Mouse (Mus musculus): ENCODE results near the gene Trappc6a. TPM values are rescaled to one million over a fixed set of nuclear protein-coding genes. Genes with fewer than 3 reads are reported as not detected.

Gene Trappc6a
- polyA plus RNA-seq, 1 experiment from 2014 or later = 82.3 TPM

- Histone ChIP-seq H3K4me3 (ENCODE audit: low read depth, low read length) (no peak overlapping the region), H3K27me3 (ENCODE audit: control insufficient read depth, insufficient read depth, low read length) (no peaks in the 10 kb centered on the region), H3K4me2 (ENCODE audit: low read depth, severe bottlenecking) (no peak overlapping the region), H3K9ac (ENCODE audit: low read length) (no peak overlapping the region), H3K27ac (replicated peaks; ENCODE audit: low read depth, low read length) (no peak overlapping the region), H3K36me3 (ENCODE audit: control insufficient read depth, insufficient read depth, low read length) (peaks cover 19% of the 10 kb centered on the region), H3K9me3 (ENCODE audit: control insufficient read depth, low read length) (no peaks in the 10 kb centered on the region), H3K4me1 (ENCODE audit: control insufficient read depth, insufficient read depth, low read length) (peaks cover 12% of the 10 kb centered on the region; the same call in 1 of the 2 replicates)
- no peak for DNase-seq (ENCODE audit: low spot score)
- no peak for ATAC-seq (ENCODE audit: insufficient number of reproducible peaks, low FRiP score, low TSS enrichment, low read depth)
- 94% methylated on average over 2 of the region's 2 CpGs for WGBS
Measured at GRCm38 (mm10) chr7:19557086-19557485, 48.9 kb downstream of the Trappc6a start.

- peaks cover 17% of the 10 kb centered on the region for H3K4me1 ChIP-seq (ENCODE audit: control insufficient read depth, insufficient read depth, low read length)
- peaks cover 16% of the 10 kb centered on the region for H3K36me3 ChIP-seq (ENCODE audit: control insufficient read depth, insufficient read depth, low read length)
- H3K27me3 ChIP-seq (ENCODE audit: control insufficient read depth, insufficient read depth, low read length) = no peaks in the 10 kb centered on the region
- no peak overlapping the region for H3K4me3 ChIP-seq (ENCODE audit: low read depth, low read length)
- no peak for DNase-seq (ENCODE audit: low spot score)
- H3K27ac ChIP-seq (replicated peaks; ENCODE audit: low read depth, low read length) = no peak overlapping the region
- WGBS = 90% methylated on average over 6 of the region's 6 CpGs
- no peak for ATAC-seq (ENCODE audit: insufficient number of reproducible peaks, low FRiP score, low TSS enrichment, low read depth)
- no peak overlapping the region for H3K4me2 ChIP-seq (ENCODE audit: low read depth, severe bottlenecking)
- H3K9ac ChIP-seq (ENCODE audit: low read length) = no peak overlapping the region
- H3K9me3 ChIP-seq (ENCODE audit: control insufficient read depth, low read length) = no peaks in the 10 kb centered on the region
Measured at GRCm38 (mm10) chr7:19557982-19558900, 50.0 kb downstream of the Trappc6a start.

DNA sequence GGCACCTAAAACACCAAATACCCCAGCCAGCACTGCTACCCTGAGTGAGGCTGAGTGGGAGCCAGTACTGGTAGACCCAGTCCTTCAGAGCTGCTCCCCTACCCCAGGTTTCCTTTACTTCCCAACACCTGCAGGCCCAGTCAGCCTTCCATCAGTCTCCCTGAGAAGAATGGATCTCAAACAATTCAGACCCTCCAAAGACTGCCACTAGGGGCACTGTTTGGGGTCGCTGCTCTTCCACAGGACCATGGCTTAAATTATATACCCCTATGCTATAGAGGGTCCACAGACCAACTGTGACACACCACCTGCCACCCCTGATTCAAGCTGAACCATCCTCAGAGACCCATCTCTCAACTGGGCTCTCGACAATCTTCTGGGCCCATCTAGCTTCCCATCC, 50.8 kb downstream of the Trappc6a start:
- Histone ChIP-seq H3K36me3 (ENCODE audit: control insufficient read depth, insufficient read depth, low read length) (peaks cover 13% of the 10 kb centered on the region), H3K4me3 (ENCODE audit: low read depth, low read length) (no peak overlapping the region), H3K27ac (replicated peaks; ENCODE audit: low read depth, low read length) (no peak overlapping the region), H3K9ac (ENCODE audit: low read length) (no peak overlapping the region), H3K9me3 (ENCODE audit: control insufficient read depth, low read length) (no peaks in the 10 kb centered on the region), H3K4me1 (ENCODE audit: control insufficient read depth, insufficient read depth, low read length) (peaks cover 17% of the 10 kb centered on the region), H3K4me2 (ENCODE audit: low read depth, severe bottlenecking) (no peak overlapping the region), H3K27me3 (ENCODE audit: control insufficient read depth, insufficient read depth, low read length) (no peaks in the 10 kb centered on the region)
- DNase-seq (ENCODE audit: low spot score) (peak; percentile 57), ATAC-seq (ENCODE audit: insufficient number of reproducible peaks, low FRiP score, low TSS enrichment, low read depth) (no peak)
- WGBS = 46% methylated on average over 2 of the region's 2 CpGs

DNA sequence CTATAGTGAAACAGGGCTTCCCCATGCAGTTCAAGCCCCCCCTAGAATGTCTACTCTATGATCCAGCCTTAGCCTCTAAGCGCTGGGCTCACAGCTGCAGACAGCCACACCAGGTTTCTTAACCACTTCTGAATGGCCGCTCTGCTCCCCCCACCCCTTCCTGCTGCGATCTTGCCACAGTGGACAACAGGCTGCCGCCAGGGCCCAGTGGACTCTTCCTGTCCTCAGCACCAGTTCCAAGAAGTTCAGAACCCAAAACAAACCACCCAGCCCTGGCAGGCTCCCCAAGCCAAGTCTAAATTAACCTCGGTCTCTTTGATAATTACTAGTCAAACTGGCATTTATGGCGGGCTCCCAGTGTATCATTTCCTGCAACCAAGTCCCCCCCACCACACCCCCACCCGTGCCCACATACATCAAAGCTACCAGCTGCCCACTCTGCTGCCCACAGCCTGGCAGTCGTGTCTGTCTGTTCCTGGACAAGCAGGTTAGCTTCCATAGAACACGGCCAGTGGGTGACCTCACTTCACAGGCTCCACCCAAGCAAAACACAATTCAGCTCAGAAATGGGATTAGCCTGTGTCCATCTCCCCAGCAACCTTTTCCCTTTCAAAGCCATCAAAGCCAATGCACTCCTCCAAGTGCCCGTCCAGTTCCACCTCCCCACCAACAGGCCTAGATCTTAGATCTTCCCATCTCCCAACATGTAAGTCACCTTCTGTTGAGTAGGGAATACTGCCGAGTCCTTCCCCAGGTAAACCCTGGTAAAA, 52.5 kb downstream of the Trappc6a start:
- DNase-seq (ENCODE audit: low spot score) (no peak), ATAC-seq (ENCODE audit: insufficient number of reproducible peaks, low FRiP score, low TSS enrichment, low read depth) (no peak)
- H3K27me3 ChIP-seq (ENCODE audit: control insufficient read depth, insufficient read depth, low read length) = no peaks in the 10 kb centered on the region
- peaks cover 17% of the 10 kb centered on the region for H3K4me1 ChIP-seq (ENCODE audit: control insufficient read depth, insufficient read depth, low read length)
- peaks cover 25% of the 10 kb centered on the region for H3K36me3 ChIP-seq (ENCODE audit: control insufficient read depth, insufficient read depth, low read length)
- peak overlapping the region; percentile 95 for H3K9ac ChIP-seq (ENCODE audit: low read length)
- peak overlapping the region; percentile 98 for H3K4me3 ChIP-seq (ENCODE audit: low read depth, low read length)
- peak overlapping the region; percentile 99 for H3K4me2 ChIP-seq (ENCODE audit: low read depth, severe bottlenecking)
- H3K9me3 ChIP-seq (ENCODE audit: control insufficient read depth, low read length) = no peaks in the 10 kb centered on the region
- H3K27ac ChIP-seq (replicated peaks; ENCODE audit: low read depth, low read length) = no peak overlapping the region
- 31% methylated on average over 11 of the region's 11 CpGs for WGBS

DNA sequence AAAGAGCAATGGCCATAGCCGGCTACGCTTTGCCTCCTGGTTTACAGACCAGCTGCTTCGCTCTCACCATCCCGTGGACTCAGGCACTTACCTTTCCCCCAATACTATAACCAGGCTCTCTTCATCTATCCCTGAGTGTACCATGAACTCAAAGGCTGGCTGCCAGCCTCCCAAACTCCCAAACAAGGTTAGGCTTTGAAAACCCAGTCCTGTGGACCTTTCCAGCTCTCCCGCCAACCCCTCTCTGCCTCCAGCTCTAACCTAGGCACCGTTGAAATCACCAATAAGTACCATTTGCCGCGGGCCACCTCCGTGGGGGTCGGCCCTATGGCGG, 53.2 kb downstream of the Trappc6a start:
- Histone ChIP-seq H3K27me3 (ENCODE audit: control insufficient read depth, insufficient read depth, low read length) (no peaks in the 10 kb centered on the region), H3K27ac (replicated peaks; ENCODE audit: low read depth, low read length) (peak overlapping the region; percentile 84; the same call in 1 of the 2 replicates), H3K9me3 (ENCODE audit: control insufficient read depth, low read length) (no peaks in the 10 kb centered on the region), H3K4me3 (ENCODE audit: low read depth, low read length) (peak overlapping the region; percentile 98), H3K4me2 (ENCODE audit: low read depth, severe bottlenecking) (peak overlapping the region; percentile 99), H3K9ac (ENCODE audit: low read length) (peak overlapping the region; percentile 95), H3K4me1 (ENCODE audit: control insufficient read depth, insufficient read depth, low read length) (peaks cover 17% of the 10 kb centered on the region), H3K36me3 (ENCODE audit: control insufficient read depth, insufficient read depth, low read length) (peaks cover 25% of the 10 kb centered on the region)
- DNase-seq (ENCODE audit: low spot score) = no peak
- no peak for ATAC-seq (ENCODE audit: insufficient number of reproducible peaks, low FRiP score, low TSS enrichment, low read depth)
- WGBS = under 1% methylated on average over 11 of the region's 11 CpGs

DNA sequence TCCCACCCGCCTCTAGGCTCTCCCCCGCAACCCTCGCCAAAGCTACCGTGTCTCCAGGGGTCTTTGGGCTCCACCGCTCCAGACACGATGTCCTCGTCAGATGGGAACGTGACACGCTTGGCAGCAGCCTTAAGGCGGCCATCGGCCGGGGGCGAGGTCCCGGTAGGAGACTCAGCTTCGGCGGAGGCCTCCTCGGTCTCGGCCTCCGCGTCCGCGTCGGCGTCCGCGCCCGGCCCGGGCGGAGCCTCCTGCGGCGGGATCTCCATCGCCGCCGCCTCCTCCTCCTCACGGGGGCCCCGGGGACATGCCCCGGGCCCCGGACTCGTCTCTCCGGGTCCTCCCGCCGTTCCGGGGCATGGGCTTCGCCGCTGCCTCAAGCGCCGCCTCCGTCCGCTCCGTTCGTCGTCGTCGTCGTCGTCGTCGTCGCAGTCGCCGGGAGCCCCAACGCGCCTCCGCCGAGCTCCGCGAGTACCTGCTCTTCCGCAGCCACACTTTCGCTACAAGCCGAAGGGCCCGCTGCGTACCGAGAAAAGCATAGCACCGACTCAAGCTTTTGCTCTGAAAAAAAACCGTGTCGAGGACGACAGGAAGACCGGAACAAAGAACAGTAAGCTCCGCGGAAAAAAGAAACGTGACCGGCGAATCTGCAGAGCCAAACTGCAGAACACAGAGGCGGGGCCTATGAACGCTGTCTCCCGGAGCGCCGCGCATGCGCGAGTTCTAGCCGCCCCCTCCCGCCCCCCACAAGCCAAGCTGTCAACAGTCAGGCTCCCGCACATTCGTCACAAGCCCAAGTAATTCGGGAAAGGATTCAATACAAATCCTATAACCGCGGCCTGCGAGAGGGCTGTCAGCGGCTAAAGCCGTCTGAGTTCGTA, 53.8 kb downstream of the Trappc6a start:
- H3K9me3 ChIP-seq (ENCODE audit: control insufficient read depth, low read length) = no peaks in the 10 kb centered on the region
- peak overlapping the region; percentile 95 for H3K9ac ChIP-seq (ENCODE audit: low read length)
- peaks cover 17% of the 10 kb centered on the region for H3K4me1 ChIP-seq (ENCODE audit: control insufficient read depth, insufficient read depth, low read length)
- H3K27ac ChIP-seq (replicated peaks; ENCODE audit: low read depth, low read length) = peak overlapping the region; percentile 84
- H3K4me2 ChIP-seq (ENCODE audit: low read depth, severe bottlenecking) = peak overlapping the region; percentile 99
- H3K36me3 ChIP-seq (ENCODE audit: control insufficient read depth, insufficient read depth, low read length) = peaks cover 24% of the 10 kb centered on the region
- no peaks in the 10 kb centered on the region for H3K27me3 ChIP-seq (ENCODE audit: control insufficient read depth, insufficient read depth, low read length)
- ATAC-seq (ENCODE audit: insufficient number of reproducible peaks, low FRiP score, low TSS enrichment, low read depth) = peak; percentile 87
- WGBS = under 1% methylated on average over 102 of the region's 102 CpGs
- H3K4me3 ChIP-seq (ENCODE audit: low read depth, low read length) = peak overlapping the region; percentile 98
- DNase-seq (ENCODE audit: low spot score) = peak; percentile 96

DNA sequence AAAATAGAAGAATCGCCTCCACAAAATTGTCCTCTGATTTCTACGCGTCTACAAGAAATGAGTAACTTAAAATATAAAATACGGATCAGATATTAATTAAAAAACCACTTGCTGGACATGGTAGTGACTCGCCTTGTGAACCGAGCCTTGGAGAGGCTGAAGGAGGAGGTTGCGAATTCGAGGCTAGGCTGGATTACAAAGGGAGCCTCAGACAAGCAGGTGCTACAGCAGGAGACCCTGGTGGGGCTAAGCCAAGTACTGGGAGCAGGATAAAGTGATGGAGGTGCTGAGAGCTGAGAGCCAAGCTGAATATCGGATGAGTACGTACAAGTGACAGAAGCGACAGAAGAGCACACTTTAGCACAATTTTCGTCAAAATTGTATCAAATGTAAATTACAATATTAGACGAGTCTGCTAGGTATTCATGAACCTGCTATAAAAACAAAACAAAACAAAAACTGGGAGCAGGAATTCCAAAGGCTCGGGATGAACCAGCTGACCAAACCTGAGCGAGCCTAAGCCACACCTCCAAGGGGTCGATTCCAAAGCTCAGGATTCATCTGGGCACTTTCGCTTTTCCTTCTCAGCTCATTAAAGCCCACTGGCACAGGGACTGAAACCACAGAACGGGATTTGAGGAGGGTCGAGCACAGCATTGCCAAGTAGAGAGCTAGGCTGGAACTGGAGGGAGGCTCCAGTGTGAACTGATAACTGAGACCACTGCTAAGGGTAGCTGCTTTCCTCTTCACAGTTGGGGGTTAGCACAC, 54.6 kb downstream of the Trappc6a start, which contains the start of gene Ppp1r37:
Gene Ppp1r37, minus strand, starts transcription at position 434 of the 768 bp plus-strand sequence.
- Histone ChIP-seq H3K4me1 (ENCODE audit: control insufficient read depth, insufficient read depth, low read length) (peaks cover 17% of the 10 kb centered on the region), H3K4me2 (ENCODE audit: low read depth, severe bottlenecking) (peak within 1 kb of the TSS; percentile 99), H3K9ac (ENCODE audit: low read length) (peak within 1 kb of the TSS; percentile 95), H3K36me3 (ENCODE audit: control insufficient read depth, insufficient read depth, low read length) (peaks cover 21% of the 10 kb centered on the region), H3K4me3 (ENCODE audit: low read depth, low read length) (peak within 1 kb of the TSS; percentile 98), H3K9me3 (ENCODE audit: control insufficient read depth, low read length) (no peaks in the 10 kb centered on the region), H3K27ac (replicated peaks; ENCODE audit: low read depth, low read length) (peak within 1 kb of the TSS; percentile 84), H3K27me3 (ENCODE audit: control insufficient read depth, insufficient read depth, low read length) (no peaks in the 10 kb centered on the region)
- no peak for DNase-seq (ENCODE audit: low spot score)
- peak; percentile 31; the same call in 1 of the 2 replicates for ATAC-seq (ENCODE audit: insufficient number of reproducible peaks, low FRiP score, low TSS enrichment, low read depth)
- 3% methylated on average over 19 of the region's 19 CpGs for WGBS
